Mouse (Mus musculus): Measurements from ENCODE around the gene Pla2g12b. TPM values are rescaled to one million over a fixed set of nuclear protein-coding genes. Genes with fewer than 3 reads are reported as not detected.

The Pla2g12b gene
- total RNA-seq, 2 experiments from 2014 or later: not detected

DNA sequence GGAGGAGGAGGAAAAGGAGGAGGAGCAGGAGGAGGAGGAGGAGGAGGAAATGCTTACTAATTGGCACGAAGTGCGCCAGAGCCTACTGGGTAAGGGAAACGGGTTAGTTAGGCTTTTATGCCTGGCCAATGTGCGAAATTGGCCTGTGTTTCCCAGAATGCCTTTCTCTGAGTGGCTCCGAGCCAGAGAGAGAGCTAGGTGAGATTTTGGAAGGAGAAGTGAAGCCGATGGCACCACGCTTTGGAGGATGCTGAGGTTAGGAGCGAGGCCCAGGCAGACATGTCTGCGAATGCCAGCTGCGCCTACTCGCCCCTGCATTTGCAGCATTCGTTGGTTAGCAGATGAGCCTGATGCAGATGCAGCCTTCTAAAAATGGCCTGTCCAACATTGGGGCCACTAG is 56.3 kb downstream of the Pla2g12b start:
- ATAC-seq (replicated peaks; ENCODE audit: low FRiP score, poor library complexity, severe bottlenecking): no peak

GRCm38 (mm10) chr10:59462307-59462706 is 58.8 kb downstream of the Pla2g12b start:
- ATAC-seq (replicated peaks; ENCODE audit: low FRiP score, poor library complexity, severe bottlenecking): no peak

- no peak for ATAC-seq (replicated peaks; ENCODE audit: low FRiP score, poor library complexity, severe bottlenecking)
Observed at GRCm38 (mm10) chr10:59465546-59465945, 62.1 kb downstream of the Pla2g12b start.

GRCm38 (mm10) chr10:59466626-59467025 is 63.2 kb downstream of the Pla2g12b start:
- ATAC-seq (replicated peaks; ENCODE audit: low FRiP score, poor library complexity, severe bottlenecking): no peak

DNA sequence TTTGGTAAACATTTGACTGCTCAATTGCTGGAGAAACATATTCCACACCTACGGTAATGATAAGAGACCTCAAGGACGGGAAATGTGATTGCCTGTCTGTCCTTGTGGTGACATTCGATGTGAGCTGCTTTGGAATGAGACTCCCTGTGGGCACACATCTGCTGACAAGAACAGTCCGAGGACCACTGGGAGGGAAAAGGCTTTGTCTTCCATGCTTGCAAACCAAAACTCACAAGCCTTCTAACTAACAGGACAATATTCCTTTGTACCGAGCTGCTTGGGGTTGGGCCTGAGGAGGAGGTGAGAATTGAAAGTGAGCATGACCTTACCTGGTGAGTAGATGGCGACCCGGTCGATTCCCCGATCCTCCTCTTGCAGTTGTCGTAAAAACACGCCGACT is 63.8 kb downstream of the Pla2g12b start:
- no peak for ATAC-seq (replicated peaks; ENCODE audit: low FRiP score, poor library complexity, severe bottlenecking)

DNA sequence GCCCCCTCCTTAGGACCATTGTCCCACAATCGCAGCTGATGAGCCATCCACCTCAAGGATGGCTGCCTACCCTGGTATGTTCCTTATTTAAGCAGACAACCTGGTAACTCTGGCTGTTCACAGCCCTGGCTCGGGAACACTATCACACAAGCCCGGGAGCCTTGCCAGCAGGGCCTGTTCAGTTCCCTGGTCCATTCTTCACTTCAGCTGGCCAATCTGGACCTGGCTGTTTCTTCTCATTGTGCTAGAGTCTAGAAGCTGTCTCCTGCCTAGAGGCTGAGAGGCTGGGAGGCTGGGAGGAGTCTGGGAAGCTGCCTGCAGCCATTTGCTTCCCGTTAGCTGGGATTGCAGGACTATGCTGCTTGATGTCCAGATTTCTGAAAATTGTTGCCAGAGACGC is 67.0 kb downstream of the Pla2g12b start:
- ATAC-seq (replicated peaks; ENCODE audit: low FRiP score, poor library complexity, severe bottlenecking): no peak

Other genes with a start within 250 kb of the Pla2g12b start
- gene Sept10, start 181.8 kb upstream of the Pla2g12b start, total RNA-seq (2015; ENCODE audit: low replicate concordance): 1.7 and 2.3 TPM in 2 replicates
- gene Sept10, start 181.8 kb upstream of the Pla2g12b start, total RNA-seq (2017; ENCODE audit: low replicate concordance): 3.2 and 4.8 TPM in 2 replicates
- 5.6 and 6.5 TPM in 2 replicates for gene Sowahc, start 181.7 kb upstream of the Pla2g12b start, total RNA-seq (2015; ENCODE audit: low replicate concordance)
- gene Sowahc, start 181.7 kb upstream of the Pla2g12b start, total RNA-seq (2017; ENCODE audit: low replicate concordance): 3.9 and 5.9 TPM in 2 replicates
- 3.5 and 6.9 TPM in 2 replicates for gene P4ha1, start 80.4 kb upstream of the Pla2g12b start, total RNA-seq (2015; ENCODE audit: low replicate concordance)
- gene P4ha1, start 80.4 kb upstream of the Pla2g12b start, total RNA-seq (2017; ENCODE audit: low replicate concordance): 7.7 and 12.3 TPM in 2 replicates
- gene Gm10273, start 8.0 kb upstream of the Pla2g12b start, total RNA-seq (2015; ENCODE audit: low replicate concordance): 2.3 and 13.4 TPM in 2 replicates
- gene Gm10273, start 8.0 kb upstream of the Pla2g12b start, total RNA-seq (2017; ENCODE audit: low replicate concordance): 14.7 and 49.6 TPM in 2 replicates
- not detected in 2 replicates for gene Oit3, start 38.1 kb downstream of the Pla2g12b start, total RNA-seq (2015; ENCODE audit: low replicate concordance)
- not detected in 2 replicates for gene Oit3, start 38.1 kb downstream of the Pla2g12b start, total RNA-seq (2017; ENCODE audit: low replicate concordance)
- gene Gm10322, start 212.4 kb downstream of the Pla2g12b start, total RNA-seq (2015; ENCODE audit: low replicate concordance): not detected in 2 replicates
- not detected in 2 replicates for gene Gm10322, start 212.4 kb downstream of the Pla2g12b start, total RNA-seq (2017; ENCODE audit: low replicate concordance)
- 10.0 and 19.2 TPM in 2 replicates for gene Mcu, start 213.0 kb downstream of the Pla2g12b start, total RNA-seq (2015; ENCODE audit: low replicate concordance)
- 9.2 and 16.2 TPM in 2 replicates for gene Mcu, start 213.0 kb downstream of the Pla2g12b start, total RNA-seq (2017; ENCODE audit: low replicate concordance)